Mouse (Mus musculus) adrenal gland, adult 2 months (tissue): Measurements from ENCODE around the gene Sept3. TPM values are rescaled to one million over a fixed set of nuclear protein-coding genes. Genes with fewer than 3 reads are reported as not detected.

Experiments used
- DNase-seq: peaks from one replicate; pipeline ENCODE4 v3.0.0; 2021
- polyA plus RNA-seq: library from polyadenylated mRNA; depleted of rRNA; stranded (reverse); fragments of >200 nt; gene quantifications from 2 replicates; pipeline ENCODE4 v1.2.3, GENCODE M21; 2012
- total RNA-seq, 2 experiments: library from RNA; stranded (reverse); gene quantifications; 2 replicates each; pipeline ENCODE4 v1.2.3; 2021

The Sept3 gene
- total and polyA plus RNA-seq, 3 experiments = 2.9 to 4.7 (median 2.9) TPM

GRCm38 (mm10) chr15:82272295-82272694 is 2.4 kb upstream of the Sept3 start:
- DNase-seq = no peak

- peak; percentile 72 for DNase-seq
Measured at GRCm38 (mm10) chr15:82274927-82275901, 521 bp downstream of the Sept3 start.

- DNase-seq = no peak
Measured at GRCm38 (mm10) chr15:82277591-82277990, 2.9 kb downstream of the Sept3 start.

GRCm38 (mm10) chr15:82280638-82281037 is 5.9 kb downstream of the Sept3 start:
- no peak for DNase-seq

- DNase-seq = no peak
Measured at GRCm38 (mm10) chr15:82286157-82286556, 11.5 kb downstream of the Sept3 start.

- DNase-seq = no peak
Measured at GRCm38 (mm10) chr15:82290252-82290651, 15.6 kb downstream of the Sept3 start.

- no peak for DNase-seq
Measured at GRCm38 (mm10) chr15:82292851-82293250, 18.2 kb downstream of the Sept3 start.

- no peak for DNase-seq
Measured at GRCm38 (mm10) chr15:82293271-82293711, 18.6 kb downstream of the Sept3 start.

GRCm38 (mm10) chr15:82294059-82294458 is 19.4 kb downstream of the Sept3 start:
- DNase-seq = no peak

- DNase-seq = no peak
Measured at GRCm38 (mm10) chr15:82298764-82299561, 24.3 kb downstream of the Sept3 start, which contains the start of gene Wbp2nl. Gene Wbp2nl (plus strand): TSS chr15:82298954.

- no peak for DNase-seq
Measured at GRCm38 (mm10) chr15:82307107-82307506, 32.4 kb downstream of the Sept3 start.

- DNase-seq = no peak
Measured at GRCm38 (mm10) chr15:82308416-82308815, 33.7 kb downstream of the Sept3 start.

- no peak for DNase-seq
Measured at GRCm38 (mm10) chr15:82317839-82318238, 43.1 kb downstream of the Sept3 start.

GRCm38 (mm10) chr15:82319613-82320012 is 44.9 kb downstream of the Sept3 start:
- DNase-seq = no peak

GRCm38 (mm10) chr15:82322195-82322594 is 47.5 kb downstream of the Sept3 start:
- no peak for DNase-seq

GRCm38 (mm10) chr15:82325382-82325781 is 50.7 kb downstream of the Sept3 start:
- DNase-seq = no peak

GRCm38 (mm10) chr15:82335194-82335593 is 60.5 kb downstream of the Sept3 start:
- no peak for DNase-seq

GRCm38 (mm10) chr15:82336629-82337028 is 61.9 kb downstream of the Sept3 start:
- DNase-seq = no peak

GRCm38 (mm10) chr15:82337875-82338274 is 63.2 kb downstream of the Sept3 start:
- no peak for DNase-seq

GRCm38 (mm10) chr15:82338593-82339112 is 64.0 kb downstream of the Sept3 start, which contains the start of the genes Naga, Pheta2 and Smdt1:
Gene Naga (minus strand): TSS chr15:82338925.
Gene Pheta2 (plus strand): TSS chr15:82338942.
Gene Smdt1 (plus strand): TSS chr15:82338959.
- DNase-seq = peak; percentile 99

- no peak for DNase-seq
Measured at GRCm38 (mm10) chr15:82339150-82339549, 64.5 kb downstream of the Sept3 start.

GRCm38 (mm10) chr15:82339634-82340254 is 65.1 kb downstream of the Sept3 start:
- DNase-seq = no peak
